12 mouse cellular contexts compared by ENCODE assay signal in genomic region chr2:35851420-35852163, GRCm38 (mm10).
DNase-seq lines count a peak whose midpoint lies in the region; ATAC-seq and TF ChIP-seq lines count a peak whose summit lies in the region.
"Had no signal": no experiment of that assay in that cellular context is flagged by ENCODE, and none has a peak within 500 bp of the region (broad histone marks: within the 10 kb centered on the region; RNA-seq: fewer than 3 reads in every experiment).

No protein-coding gene starts in this region.

- H3K9me3 ChIP-seq in kidney, embryonic 14.5 days (ENCODE audit: control insufficient read depth, low read length): no peaks in the 10 kb centered on the region
- no peaks in the 10 kb centered on the region for H3K9me3 ChIP-seq in forebrain, embryonic 11.5 days (ENCODE audit: control insufficient read depth, low read length)
- H3K9me3 ChIP-seq in intestine, embryonic 16.5 days (ENCODE audit: control insufficient read depth, low read length): no peaks in the 10 kb centered on the region
- no peaks in the 10 kb centered on the region for H3K9me3 ChIP-seq in midbrain, postnatal 0 days (ENCODE audit: low read length)
- H3K9me3 ChIP-seq: heart, embryonic 15.5 days had no signal

- 0 out of 2 replicates have a peak overlapping the region, but pooled peaks have one; percentile 4 for H3K4me2 ChIP-seq in kidney, embryonic 14.5 days (replicated peaks; ENCODE audit: low read depth, low read length)
- no peak overlapping the region for H3K4me2 ChIP-seq in forebrain, embryonic 11.5 days (ENCODE audit: low read depth, low read length, severe bottlenecking)
- no peak overlapping the region; the same call in 1 of the 2 replicates for H3K4me2 ChIP-seq in intestine, embryonic 16.5 days (ENCODE audit: low read depth, low read length)
- 0 out of 2 replicates have a peak overlapping the region, but pooled peaks have one; percentile 1 for H3K4me2 ChIP-seq in midbrain, postnatal 0 days (ENCODE audit: low read depth, low read length, poor library complexity, severe bottlenecking)
- H3K4me2 ChIP-seq: heart, embryonic 15.5 days; liver, embryonic 11.5 days had no signal

- H3K9ac ChIP-seq in kidney, embryonic 14.5 days (ENCODE audit: low read depth, low read length): no peak overlapping the region
- no peak overlapping the region for H3K9ac ChIP-seq in forebrain, embryonic 11.5 days (ENCODE audit: low read length)
- H3K9ac ChIP-seq in intestine, embryonic 16.5 days (ENCODE audit: low read depth, low read length): no peak overlapping the region
- H3K9ac ChIP-seq in midbrain, postnatal 0 days (replicated peaks; ENCODE audit: low read length, poor library complexity, severe bottlenecking): no peak overlapping the region
- H3K9ac ChIP-seq: heart, embryonic 15.5 days had no signal

- H3K27ac ChIP-seq in kidney, embryonic 14.5 days (ENCODE audit: low read depth, low read length): peak overlapping the region; percentile 13; the same call in 1 of the 2 replicates
- no peak overlapping the region for H3K27ac ChIP-seq in forebrain, embryonic 11.5 days (ENCODE audit: low read depth, low read length)
- H3K27ac ChIP-seq in intestine, embryonic 16.5 days (ENCODE audit: low read length): no peak overlapping the region
- H3K27ac ChIP-seq in midbrain, postnatal 0 days (ENCODE audit: low read depth, low read length): no peak overlapping the region
- H3K27ac ChIP-seq: heart, embryonic 15.5 days had no signal

- H3K4me3 ChIP-seq in kidney, embryonic 14.5 days (ENCODE audit: low read length): no peak overlapping the region
- H3K4me3 ChIP-seq in forebrain, embryonic 11.5 days (ENCODE audit: low read depth, low read length): no peak overlapping the region
- H3K4me3 ChIP-seq in intestine, embryonic 16.5 days (ENCODE audit: low read length): no peak overlapping the region
- no peak overlapping the region for H3K4me3 ChIP-seq in midbrain, postnatal 0 days (ENCODE audit: low read depth, low read length)
- H3K4me3 ChIP-seq: heart, embryonic 15.5 days had no signal

- WGBS in kidney, embryonic 14.5 days: 6% methylated on average over 17 of the region's 17 CpGs
- 31% methylated on average over 17 of the region's 17 CpGs for WGBS in forebrain, embryonic 11.5 days
- WGBS in intestine, embryonic 16.5 days: 28% methylated on average over 17 of the region's 17 CpGs
- 21% methylated on average over 17 of the region's 17 CpGs for WGBS in midbrain, postnatal 0 days

- peak; percentile 41; the same call in 1 of the 2 replicates for ATAC-seq in kidney, embryonic 14.5 days (ENCODE audit: low FRiP score, low TSS enrichment)
- 0 out of 2 replicates have a peak, but pooled peaks have one; percentile 20 for ATAC-seq in forebrain, embryonic 11.5 days (replicated peaks; ENCODE audit: low FRiP score)
- peak; percentile 45; the same call in 1 of the 2 replicates for ATAC-seq in intestine, embryonic 16.5 days
- no peak for ATAC-seq in midbrain, postnatal 0 days (ENCODE audit: low FRiP score)
- ATAC-seq in megakaryocyte-erythroid progenitor cell, adult 5-6 weeks (replicated peaks; ENCODE audit: low FRiP score, low TSS enrichment, poor library complexity, severe bottlenecking): no peak
- no peak for ATAC-seq in cerebellum, adult (ENCODE audit: insufficient number of reproducible peaks, low FRiP score, low TSS enrichment)

- peaks cover 21% of the 10 kb centered on the region for H3K4me1 ChIP-seq in kidney, embryonic 14.5 days (ENCODE audit: control insufficient read depth, insufficient read depth, low read length)
- H3K4me1 ChIP-seq in forebrain, embryonic 11.5 days (replicated peaks; ENCODE audit: control insufficient read depth, insufficient read depth, low read length): peaks cover 3% of the 10 kb centered on the region; the same call in 1 of the 2 replicates
- H3K4me1 ChIP-seq in intestine, embryonic 16.5 days (ENCODE audit: control insufficient read depth, insufficient read depth, low read length): peaks cover 14% of the 10 kb centered on the region
- 0 out of 2 replicates have a peak, but pooled peaks cover 3% of the 10 kb centered on the region for H3K4me1 ChIP-seq in midbrain, postnatal 0 days (ENCODE audit: insufficient read depth, low read length)

- no peak for DNase-seq in kidney, postnatal 10 days
- no peak for DNase-seq in forebrain, embryonic 11.5 days (ENCODE audit: low spot score)
- DNase-seq in midbrain, postnatal 0 days (ENCODE audit: low spot score): no peak
- no peak for DNase-seq in left cerebral cortex, adult 9 months (ENCODE audit: low spot score in 2 of 2)
- DNase-seq: cerebellum, postnatal 25 days; kidney, postnatal 36 days had no signal

- TF ChIP-seq CTCF in midbrain, postnatal 0 days (IDR thresholded peaks at IDR 0.05): no peak

- no peaks in the 10 kb centered on the region for H3K36me3 ChIP-seq in kidney, embryonic 14.5 days (ENCODE audit: control insufficient read depth, insufficient read depth, low read length)
- H3K36me3 ChIP-seq in forebrain, embryonic 11.5 days (ENCODE audit: control insufficient read depth, insufficient read depth, low read length): no peaks in the 10 kb centered on the region
- no peaks in the 10 kb centered on the region for H3K36me3 ChIP-seq in intestine, embryonic 16.5 days (ENCODE audit: control insufficient read depth, insufficient read depth, low read length)
- no peaks in the 10 kb centered on the region for H3K36me3 ChIP-seq in midbrain, postnatal 0 days (ENCODE audit: insufficient read depth, low read length)
- H3K36me3 ChIP-seq: heart, embryonic 15.5 days had no signal

- H3K27me3 ChIP-seq in kidney, embryonic 14.5 days (ENCODE audit: control insufficient read depth, insufficient read depth, low read length): no peaks in the 10 kb centered on the region
- H3K27me3 ChIP-seq in forebrain, embryonic 11.5 days (ENCODE audit: control insufficient read depth, insufficient read depth, low read length): no peaks in the 10 kb centered on the region
- no peaks in the 10 kb centered on the region for H3K27me3 ChIP-seq in intestine, embryonic 16.5 days (replicated peaks; ENCODE audit: control insufficient read depth, insufficient read depth, low read length)
- no peaks in the 10 kb centered on the region for H3K27me3 ChIP-seq in midbrain, postnatal 0 days (ENCODE audit: insufficient read depth, low read length)
- H3K27me3 ChIP-seq: heart, embryonic 15.5 days had no signal

Comparison
In these comparisons a context has a peak if more than half of its experiments do, and no peak if none do; other contexts are left out.
1. ATAC-seq: peak in kidney, embryonic 14.5 days (single experiment), forebrain, embryonic 11.5 days (single experiment) and intestine, embryonic 16.5 days (single experiment); none in midbrain, postnatal 0 days (single experiment), megakaryocyte-erythroid progenitor cell, adult 5-6 weeks (single experiment) and cerebellum, adult (single experiment).
2. H3K4me2 ChIP-seq: peak in kidney, embryonic 14.5 days (single experiment) and midbrain, postnatal 0 days (single experiment); none in forebrain, embryonic 11.5 days (single experiment) and intestine, embryonic 16.5 days (single experiment).